Mouse (Mus musculus) ES-E14 (cell line): ENCODE results near the gene Usp32.

Experiments used
- HCFC1 ChIP-seq: IDR thresholded peaks from 2 replicates; pipeline ENCODE4 v1.6.1; 2012; ENCODE audit warnings: low read length, inconsistent platforms, borderline replicate concordance; ENCODE audit not compliant: insufficient read depth
- MAFK ChIP-seq: IDR thresholded peaks from 2 replicates; pipeline ENCODE4 v1.6.1; 2014; ENCODE audit warnings: mild to moderate bottlenecking, low read depth, low read length, inconsistent platforms; ENCODE audit not compliant: insufficient read depth
- ZC3H11A ChIP-seq: IDR thresholded peaks from 2 replicates; pipeline ENCODE4 v1.6.1; 2012; ENCODE audit warnings: low read depth, mild to moderate bottlenecking, inconsistent platforms, low read length, borderline replicate concordance

DNA sequence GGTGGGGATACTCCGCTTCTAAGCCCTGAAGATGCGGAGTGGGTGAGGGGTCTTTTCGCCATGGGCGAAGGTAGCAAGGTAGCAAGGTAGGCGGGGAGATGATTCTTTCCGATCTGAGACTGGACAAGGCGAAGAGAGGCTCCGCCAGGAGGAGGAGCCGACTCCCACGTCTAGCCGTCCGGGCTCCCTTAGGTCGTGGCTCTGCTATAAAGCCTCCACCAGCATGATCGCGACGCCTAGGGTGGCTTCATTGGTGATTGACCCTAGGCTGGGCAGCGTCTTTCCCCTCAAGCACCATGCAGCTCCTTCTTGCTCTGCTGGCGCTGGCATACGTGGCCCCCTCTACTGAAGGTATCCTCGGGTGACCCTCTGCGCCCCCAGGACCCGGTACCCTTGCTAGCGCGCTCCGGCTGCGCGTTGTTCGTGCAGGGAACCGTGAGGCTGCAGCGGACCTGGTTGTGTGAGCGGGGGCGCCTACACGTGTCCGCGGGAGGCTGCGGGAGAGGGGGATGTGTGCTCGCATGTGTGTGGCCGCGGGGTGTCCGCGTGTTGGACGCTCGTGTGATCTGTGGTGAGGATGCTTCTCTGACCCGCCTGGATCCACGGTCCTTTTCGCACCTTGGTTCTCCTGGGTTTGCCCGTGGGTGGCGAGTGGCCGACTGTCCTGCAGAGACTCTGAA is 182.2 kb downstream of the Usp32 start, which contains the start of gene Car4:
- no peak for TF ChIP-seq MAFK
- no peak for TF ChIP-seq HCFC1
- TF ChIP-seq ZC3H11A: no peak
